Mouse (Mus musculus) spleen, postnatal 36 days (tissue): ENCODE measurements around the gene Nt5c3.

Source experiments
- DNase-seq, 2 experiments: peaks; one replicate each; pipeline ENCODE4 v3.0.0; 2022; ENCODE audit warnings: low spot score in 2 of 2, mixed read lengths in 1 of 2

The Nt5c3 gene

DNA sequence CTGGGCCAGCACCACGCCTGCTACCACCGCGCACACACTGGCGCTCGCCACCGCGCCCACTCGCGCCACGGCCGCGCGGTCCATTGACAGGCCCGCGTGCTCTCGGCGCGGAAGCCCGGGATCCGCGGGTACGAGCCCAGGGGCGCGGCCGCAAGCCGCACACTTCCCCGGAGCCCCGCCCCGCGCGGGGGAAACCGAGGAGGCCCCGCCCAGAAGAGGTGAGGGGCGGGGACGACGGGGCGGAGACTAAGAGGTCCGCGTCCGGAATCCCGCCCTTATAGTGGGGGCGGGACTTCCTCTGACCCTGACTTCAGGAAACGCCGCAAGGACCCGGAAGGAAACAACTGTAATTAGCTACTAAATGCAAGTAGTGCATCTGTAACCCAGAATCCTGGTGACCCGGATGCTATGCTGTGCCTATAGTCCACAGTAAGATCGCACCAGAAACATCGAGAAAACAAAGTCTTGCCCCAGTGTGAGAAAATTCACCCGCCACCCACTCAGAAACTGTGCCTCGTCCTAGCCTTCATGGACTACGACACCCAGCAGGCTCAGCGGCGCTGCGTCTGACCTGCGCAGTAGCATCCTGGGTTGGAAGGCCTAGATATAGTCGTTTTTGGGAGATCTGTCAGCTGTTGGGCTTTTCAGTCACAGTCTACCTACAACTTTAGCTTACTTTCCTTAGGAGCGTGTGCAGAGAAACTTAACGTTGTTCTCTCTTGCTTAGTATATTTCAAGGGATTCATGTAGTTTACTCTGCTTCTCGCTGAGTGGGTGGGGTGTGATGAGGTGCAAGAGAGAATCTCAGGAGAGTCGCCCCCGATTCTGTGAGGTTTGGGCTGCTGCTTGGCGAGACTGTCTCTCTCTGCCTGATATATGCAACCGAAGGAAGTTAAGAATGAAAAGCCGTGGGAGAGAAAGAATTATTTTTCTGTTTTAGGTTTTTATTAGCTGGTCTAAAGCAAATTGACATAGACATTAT lies at the start of gene Nt5c3, which contains the start of gene Vmn1r4:
Nt5c3 (minus strand) TSS at position 207 of the 982 bp plus-strand sequence.
Vmn1r4 (plus strand) TSS at position 290 of the 982 bp plus-strand sequence.
- DNase-seq, result peak; percentile 91 to 95

DNA sequence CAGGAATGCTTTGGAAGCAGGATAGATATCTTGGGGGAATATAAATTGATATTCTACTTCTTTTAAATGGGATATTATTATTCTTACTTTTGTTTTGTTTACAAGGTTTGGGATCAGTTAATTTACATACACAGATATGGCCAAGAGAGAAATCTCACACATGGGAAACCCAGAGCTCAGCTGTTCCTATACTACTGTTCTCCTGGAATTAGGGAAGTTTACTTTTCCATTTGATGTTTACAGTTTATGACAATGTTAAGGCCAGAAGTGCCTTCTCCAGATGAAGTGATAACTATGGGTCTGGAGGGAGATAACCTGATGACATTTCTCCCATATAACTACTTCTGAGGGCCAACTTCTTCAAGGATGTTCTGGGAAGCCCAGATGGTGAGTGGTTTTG lies 46.2 kb upstream of the Nt5c3 start, which contains the start of gene Vmn1r5:
Vmn1r5 (plus strand) TSS at position 301 of the 400 bp plus-strand sequence.
- DNase-seq, result no peak

DNA sequence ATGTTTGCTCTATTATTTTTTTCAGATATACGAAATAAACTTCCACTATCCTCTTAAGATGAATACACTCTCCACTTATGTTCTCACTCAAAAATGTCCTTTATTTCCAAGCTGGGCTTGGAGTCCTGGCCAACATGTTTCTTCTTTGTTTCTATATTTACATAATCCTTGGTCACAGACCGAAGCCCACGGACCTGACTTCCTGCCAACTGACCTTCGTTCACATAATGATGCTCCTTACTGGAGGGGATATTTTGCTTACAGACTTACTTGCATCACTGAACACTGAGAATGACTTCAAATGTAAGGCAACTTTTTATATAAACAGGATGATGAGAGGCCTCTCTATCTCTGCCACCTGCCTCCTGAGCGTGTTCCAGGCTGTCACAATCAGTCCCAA lies 32.7 kb upstream of the Nt5c3 start:
- DNase-seq, result no peak

DNA sequence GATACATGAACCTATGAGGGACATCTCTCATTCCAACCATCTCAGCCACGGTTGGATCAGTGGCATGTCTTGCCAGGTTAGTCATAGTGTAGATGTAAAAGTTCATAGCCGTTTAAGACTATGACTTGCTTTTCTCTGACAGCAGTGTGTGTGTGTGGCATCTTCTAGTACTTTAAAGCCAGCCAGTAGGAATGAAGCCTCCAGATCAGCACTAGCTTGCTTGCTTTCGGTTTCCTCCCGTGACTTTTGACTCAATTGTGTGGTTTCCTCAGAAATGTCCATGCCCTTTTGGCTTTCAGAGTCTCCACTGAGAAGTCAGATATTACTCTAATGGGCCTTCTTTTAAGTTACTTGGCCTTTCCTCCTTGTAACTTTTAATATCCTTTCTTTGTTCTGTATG lies 10.6 kb upstream of the Nt5c3 start:
- no peak for DNase-seq

DNA sequence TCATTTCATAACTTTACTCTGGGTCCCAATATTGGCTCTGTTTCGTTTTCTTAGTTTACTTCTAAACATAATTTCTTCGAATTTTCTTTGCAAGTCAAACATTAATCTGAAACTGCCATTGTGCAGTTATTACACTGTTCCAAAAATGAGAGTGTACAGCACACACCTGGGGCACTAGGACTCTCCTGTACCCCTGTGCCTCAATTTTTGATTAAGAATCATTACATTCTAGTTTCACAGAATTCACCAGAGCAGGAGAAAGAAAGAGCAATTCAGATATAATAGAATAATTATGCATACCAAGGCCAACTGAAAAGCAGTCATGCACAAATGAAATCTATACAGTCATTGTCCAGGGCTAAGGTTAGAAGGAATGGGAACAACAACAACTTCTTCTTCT lies 8.7 kb upstream of the Nt5c3 start:
- no peak for DNase-seq

DNA sequence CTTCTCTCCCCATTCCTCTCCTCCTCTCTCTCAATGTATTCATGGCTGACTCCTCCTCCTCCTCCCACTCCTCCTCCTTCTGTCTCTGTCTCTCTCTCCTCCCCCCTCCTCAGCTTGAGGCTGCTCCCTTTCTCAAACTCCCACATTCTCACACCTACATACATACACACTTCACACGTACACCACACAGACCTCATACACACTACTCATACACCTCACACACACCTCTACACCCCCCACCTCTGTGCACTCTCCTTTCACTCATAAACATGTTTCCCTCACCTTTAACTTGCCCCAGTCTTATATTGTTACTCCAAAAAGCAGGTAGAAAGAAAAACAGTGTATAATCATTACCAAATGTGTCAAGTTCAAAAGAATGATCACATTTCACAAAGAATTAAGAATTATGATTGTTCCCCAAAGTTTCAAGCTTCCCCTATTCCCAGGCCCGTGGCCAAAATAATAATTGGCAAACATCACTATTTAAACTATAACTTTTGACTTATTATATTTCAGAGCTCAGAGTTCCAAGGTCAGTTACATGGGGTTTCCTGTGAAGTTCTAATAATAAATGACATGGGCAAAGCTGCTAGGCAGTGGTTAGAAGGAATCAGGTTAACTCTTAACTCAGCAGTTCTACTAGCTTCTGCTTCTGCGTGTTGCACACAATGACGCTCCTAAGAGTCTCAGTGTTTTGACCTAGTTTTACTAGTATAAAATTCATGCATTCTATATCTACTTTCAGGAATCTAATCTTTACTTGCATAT lies 8.1 kb upstream of the Nt5c3 start:
- DNase-seq, result no peak

DNA sequence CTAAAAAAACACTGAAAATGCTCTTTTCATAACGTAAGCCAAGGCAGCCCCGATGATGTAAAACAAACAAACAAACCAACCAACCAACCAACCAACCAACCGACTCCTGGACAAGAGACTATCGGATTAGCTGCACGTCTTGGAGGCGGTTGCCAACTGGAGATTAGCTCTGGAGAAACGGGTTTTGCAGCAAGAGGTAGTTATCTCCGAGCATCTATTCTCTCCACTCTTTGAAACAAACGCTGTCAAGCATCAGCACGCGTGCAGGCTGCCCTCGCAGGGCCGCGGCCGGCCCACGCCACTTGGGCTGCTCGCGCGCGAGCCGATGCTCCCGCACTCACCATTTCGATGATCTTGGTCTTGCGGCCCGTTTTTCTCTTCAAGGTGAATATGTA lies 404 bp downstream of the Nt5c3 start:
- DNase-seq, result peak; percentile 31 to 53

DNA sequence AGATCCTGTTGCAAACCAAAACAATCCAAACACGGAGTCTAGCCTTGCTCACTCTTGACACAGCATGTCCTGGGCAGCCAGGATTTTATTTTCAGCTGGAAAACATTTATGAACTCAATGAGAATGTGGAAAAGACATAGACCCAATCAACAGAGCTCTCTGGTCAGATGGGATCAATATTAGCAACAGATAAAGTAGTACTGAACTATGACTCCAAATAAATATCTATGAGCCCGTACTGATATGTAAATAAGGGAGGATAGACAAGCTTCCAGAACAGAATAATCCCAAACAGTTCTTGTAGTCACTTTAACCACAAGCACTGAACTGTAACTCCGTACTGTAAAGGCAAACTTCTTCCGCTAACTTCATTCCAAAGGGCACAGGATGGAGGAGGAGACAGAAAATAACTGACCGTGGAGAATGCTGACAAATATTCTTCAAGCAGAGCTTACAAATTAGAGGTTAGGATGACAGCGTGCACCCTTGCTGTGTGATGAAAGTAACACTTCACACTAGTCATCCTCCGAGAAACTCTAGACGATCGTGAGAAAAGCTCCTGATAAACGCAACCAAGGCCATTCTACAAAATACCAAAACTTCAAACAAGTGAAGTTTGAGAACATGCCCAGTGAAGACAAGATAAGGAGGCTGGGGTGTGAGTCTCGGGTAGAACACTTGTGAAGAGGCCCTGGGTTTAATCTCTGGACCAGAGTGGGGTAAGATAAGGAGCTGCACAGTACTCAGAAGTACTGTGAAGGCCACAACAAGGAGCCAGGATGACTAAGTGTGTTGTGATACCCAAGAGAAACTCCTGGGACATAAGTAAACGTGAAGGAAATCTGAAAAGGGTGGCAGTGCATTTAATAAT lies 3.3 kb downstream of the Nt5c3 start:
- peak in 1 of 2 experiments; percentile 51 for DNase-seq

DNA sequence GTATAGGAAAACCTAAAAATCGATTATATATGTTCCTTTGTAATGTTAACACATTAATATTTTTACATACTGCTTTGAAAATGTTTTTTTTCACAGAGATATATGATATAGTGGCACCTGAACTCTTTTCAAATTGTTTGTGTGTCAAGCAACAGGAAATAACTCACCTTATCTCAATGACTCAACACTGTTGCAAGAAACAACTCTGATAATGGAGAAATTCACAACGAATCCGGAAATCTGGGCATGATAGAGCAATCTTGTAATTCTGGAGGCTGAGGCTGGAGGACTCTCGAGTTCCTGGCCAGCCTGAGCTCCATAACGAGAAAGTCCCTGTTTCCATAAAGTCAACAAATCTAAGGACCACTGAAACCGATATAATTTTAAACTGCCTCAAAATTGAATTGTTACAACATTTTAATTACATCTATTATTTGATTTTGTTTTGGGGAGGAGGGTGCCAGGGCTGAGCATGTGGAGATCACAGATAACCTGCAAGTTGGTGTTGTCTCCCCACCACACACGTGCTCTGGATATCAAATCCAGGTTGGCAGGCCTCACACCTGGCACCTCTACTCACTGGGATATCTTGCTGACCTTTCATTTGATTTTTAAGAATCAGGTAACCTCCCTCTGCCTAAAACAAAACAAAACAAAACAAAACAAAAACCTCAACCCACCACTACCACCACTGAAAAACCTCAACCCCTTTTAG lies 4.2 kb downstream of the Nt5c3 start:
- no peak for DNase-seq

DNA sequence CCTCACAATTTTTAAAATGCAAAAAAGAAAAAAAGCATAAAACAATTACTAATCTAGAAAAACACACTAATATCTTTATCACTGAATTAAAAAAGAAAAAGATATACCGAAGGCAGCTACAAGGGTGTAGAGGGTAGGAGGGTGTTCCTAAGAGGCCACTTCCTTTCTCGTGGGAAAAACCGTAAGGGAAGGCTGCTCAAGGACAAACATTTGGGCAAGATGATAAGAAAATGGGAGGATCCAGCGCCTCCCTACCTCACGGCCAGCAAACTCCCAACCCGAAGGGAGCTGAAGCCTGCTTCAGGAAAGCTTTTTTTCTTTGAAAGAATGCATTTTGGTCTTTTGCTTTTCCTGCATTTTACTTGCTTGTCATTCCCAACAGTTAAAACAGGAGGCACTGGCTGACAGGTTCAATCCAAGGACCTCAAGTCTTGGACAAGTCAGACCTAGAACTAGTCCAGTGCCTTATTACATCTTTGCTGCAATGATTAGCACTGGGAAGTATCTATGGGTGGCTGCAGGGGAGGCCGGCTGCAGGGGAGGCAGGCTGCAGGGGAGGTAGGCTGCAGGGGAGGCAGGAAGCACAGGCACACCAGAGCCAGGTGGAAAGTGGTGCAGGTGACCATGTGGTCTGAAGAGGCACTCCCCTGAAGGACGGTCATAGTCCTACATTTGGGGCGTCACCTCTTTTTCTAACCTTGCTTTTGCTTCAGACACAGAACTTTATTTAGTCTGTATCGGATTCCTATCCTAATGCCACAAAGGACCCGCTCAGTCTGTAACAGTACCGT lies 6.0 kb downstream of the Nt5c3 start:
- peak; percentile 42 to 59 for DNase-seq

DNA sequence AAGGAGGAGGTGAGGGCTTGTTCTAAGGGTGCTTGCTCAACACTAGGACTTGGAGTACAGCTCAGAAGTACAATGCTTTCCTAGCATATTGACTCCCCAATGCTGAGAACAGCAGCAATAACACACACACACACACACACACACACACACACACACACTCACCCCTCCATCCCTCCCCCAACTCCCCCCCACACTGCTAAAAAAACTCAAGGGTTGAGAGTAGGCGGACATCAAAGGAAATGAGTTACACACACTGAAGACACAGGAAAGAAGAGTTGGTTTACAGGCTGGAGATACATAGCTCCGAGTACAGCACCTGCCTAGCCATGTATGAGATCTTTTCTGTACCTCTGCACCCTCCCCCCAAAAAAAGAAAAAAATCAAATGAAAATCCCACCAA lies 7.5 kb downstream of the Nt5c3 start:
- DNase-seq, result no peak

DNA sequence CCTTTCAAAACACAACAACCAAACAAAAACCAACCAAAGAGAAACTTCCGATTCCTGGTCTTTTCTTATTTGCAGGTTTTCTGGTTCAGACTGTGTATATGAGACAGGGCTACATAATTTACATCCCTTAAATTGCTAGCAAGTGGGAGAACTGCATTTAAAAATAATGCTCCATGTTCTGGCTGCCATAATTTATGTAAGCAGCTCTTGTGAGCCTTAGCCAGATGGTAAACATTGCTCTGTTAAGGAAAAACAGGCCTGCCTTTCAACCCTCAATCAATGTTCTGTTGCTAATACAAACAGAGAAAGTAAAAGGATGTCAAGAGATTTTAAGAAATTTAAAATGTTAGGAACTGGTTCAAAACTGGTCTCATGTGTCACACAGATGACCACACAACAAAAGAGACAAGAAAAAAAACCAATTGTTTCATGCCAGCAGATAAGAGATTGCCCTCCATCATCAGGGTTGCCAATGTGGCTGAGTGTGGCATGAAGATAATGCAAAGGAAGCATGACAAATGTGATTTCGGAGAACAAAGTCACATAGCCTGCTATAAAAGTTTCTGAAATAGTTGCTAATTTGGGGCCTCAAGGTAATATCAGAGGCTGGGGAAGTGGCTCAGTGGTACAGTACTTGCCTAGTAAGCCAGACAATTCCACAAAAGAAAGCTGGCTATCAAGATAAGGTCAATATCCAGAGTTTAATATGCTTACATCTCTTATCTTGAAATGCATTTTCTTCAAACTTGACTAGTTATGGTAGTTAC lies 10.5 kb downstream of the Nt5c3 start:
- DNase-seq, result no peak

DNA sequence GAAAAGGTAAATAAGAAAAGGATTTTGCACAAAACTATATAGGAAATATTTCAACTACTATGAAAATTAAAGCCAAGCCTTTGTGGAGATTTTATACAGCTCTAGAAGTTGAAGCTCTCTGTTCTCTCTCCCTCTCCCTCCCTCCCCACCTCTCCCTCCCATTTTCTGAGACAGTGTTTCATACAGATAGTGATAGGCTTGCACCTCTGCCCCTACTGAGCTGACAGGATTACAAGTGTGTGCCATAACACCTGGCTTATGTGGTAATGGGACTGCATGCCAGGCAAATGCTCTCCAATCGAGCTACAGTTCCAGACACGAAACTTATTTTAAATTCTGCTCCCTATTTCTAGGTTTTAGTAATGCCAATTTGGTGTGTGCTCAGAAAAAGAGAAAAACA lies 12.8 kb downstream of the Nt5c3 start:
- peak in 1 of 2 experiments; percentile 40 for DNase-seq

DNA sequence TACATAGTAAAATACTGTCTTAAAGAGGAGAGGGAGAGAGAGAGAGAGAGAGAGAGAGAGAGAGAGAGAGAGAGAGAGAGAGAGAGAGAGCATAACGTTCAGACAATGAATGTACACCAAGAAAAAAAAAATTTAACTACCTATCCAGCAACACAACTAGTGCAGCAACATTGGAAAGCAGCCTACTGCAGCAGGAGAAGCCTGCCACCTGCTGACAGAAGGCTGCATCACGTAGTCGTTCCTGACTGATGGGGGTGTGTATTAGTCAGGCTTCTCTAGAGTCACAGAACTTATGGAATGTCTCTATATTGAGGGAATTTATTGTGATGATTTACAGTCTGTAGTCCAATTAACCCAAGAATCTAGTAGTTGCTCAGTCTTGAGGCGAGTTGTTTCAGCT lies 14.8 kb downstream of the Nt5c3 start:
- peak; percentile 63 to 65 for DNase-seq

DNA sequence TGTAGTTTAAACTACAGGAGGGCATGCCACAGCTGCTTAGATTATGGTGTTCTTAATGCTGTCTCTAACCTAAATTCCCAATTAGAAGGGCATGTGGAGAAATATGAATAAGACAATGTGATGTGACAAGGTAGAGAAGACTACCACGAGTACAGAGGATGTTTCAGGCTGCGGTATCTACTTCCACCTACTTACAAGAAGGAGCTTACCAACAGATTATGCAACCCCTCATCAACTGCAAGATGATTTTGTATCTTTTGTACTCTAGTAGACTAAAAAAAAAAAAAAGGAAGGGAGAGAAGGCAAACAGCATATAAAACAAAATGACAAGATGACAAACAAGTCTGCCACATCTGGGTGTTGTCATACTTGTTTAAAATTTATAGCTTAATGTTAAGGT lies 15.3 kb downstream of the Nt5c3 start:
- DNase-seq, result no peak

DNA sequence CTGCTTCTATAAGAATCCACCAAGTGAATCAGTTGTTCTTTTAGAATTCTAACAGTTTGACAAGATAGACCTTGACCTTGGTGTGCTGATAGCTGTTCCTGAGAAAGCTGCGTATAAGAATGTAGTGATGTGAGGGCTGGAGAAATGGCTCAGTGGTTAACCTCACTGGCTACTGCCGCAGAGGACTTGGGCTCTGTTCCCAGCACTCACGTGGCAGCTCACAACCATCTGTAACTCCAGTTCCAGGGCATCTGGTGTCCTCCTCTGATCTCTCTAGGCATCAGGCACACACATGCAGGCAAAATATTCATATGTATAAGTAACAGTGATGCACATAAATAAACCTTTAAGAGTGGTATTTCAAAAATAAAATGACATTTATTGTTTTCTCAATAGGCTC lies 15.8 kb downstream of the Nt5c3 start:
- no peak for DNase-seq

DNA sequence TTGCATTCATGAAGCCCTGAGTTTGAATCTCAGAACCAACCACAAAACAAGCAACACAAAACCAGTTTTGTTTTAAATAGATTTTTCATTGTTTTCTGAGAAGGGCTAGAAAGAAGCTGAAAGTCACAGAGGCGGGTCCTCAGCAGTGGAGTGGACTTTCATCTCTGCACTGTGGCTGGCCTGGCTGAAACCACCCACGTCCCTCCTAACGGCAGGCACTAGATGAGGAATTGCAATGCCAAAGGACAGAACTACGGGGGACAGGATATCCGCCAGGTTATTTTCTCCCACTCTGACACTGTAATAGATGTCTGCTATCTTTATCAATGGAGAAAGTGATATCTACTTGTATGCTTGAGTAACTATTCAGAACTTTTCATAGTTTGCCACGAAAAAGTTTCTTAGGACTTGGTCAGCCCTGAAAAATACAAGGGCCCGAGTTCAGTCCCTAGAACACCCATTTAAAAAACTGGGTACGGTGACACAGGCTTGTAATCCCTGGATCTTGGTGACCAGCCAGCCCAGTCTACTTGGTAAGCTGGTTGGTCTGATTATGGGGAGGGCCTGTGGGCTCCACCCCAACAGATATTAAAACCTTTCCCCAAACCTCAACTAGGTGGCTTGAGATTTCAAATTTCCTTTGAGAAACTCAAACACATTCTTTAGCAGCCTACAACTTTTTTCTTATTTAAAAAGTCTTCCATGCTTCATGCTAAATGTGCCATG lies 17.4 kb downstream of the Nt5c3 start:
- DNase-seq, result peak in 1 of 2 experiments; percentile 43

DNA sequence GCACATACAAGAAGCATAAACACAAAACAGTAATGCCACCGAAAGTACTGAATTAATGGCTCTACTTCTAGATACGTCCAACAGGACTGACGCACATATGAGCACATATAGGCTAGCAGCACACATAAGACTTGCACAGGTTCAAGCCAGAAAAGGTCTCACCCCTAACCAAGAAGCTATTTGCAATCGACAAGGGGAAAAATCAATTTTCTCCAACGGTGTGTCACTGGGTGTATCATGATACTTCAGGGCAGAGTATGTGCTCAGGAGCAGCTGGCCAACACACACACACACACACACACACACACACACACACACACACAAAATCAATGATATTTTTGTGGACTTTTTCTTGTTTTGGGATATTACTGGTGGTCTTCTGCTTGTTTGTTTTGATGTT lies 18.2 kb downstream of the Nt5c3 start:
- DNase-seq, result no peak

DNA sequence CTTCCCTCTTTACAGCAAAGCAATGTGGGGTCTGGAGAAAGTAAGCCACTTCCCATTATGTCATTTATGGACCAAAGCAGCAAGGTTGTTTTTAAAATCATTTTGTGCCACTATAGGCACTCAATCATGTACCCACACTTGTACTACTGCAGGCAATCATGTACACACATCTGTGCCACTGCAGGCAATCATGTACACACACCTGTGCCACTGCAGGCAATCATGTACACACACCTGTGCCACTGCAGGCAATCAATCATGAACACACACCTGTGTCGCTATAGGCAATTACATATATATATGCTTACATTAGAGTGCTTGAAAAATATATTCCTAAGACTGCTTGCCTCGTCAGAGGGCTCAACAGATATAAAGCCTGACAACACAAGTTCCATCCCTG lies 18.8 kb downstream of the Nt5c3 start:
- no peak for DNase-seq
